ENCODE assay signal across 28 mouse cellular contexts in genomic region chr14:36975019-36975418, GRCm38 (mm10).
"Had no signal": no experiment of that assay in that cellular context is flagged by ENCODE, and none has a peak within 500 bp of the region (broad histone marks: within the 10 kb centered on the region; RNA-seq: fewer than 3 reads in every experiment).

No protein-coding gene starts in this region.

- H3K4me1 ChIP-seq: embryonic facial prominence, embryonic 10.5 days; embryonic facial prominence, embryonic 12.5 days; embryonic facial prominence, embryonic 13.5 days; embryonic facial prominence, embryonic 15.5 days; forebrain, embryonic 10.5 days; forebrain, embryonic 12.5 days; forebrain, embryonic 13.5 days; forebrain, embryonic 15.5 days had no signal

- H3K9me3 ChIP-seq: embryonic facial prominence, embryonic 10.5 days; embryonic facial prominence, embryonic 12.5 days; embryonic facial prominence, embryonic 13.5 days; embryonic facial prominence, embryonic 15.5 days; forebrain, embryonic 10.5 days; forebrain, embryonic 12.5 days; forebrain, embryonic 13.5 days; forebrain, embryonic 15.5 days had no signal

- H3K9ac ChIP-seq: embryonic facial prominence, embryonic 12.5 days; embryonic facial prominence, embryonic 13.5 days; embryonic facial prominence, embryonic 15.5 days; forebrain, embryonic 12.5 days; forebrain, embryonic 13.5 days; forebrain, embryonic 15.5 days; forebrain, postnatal 0 days had no signal

- ATAC-seq: forebrain, embryonic 13.5 days; forebrain, embryonic 14.5 days; forebrain, embryonic 15.5 days; forebrain, embryonic 16.5 days; forebrain, postnatal 0 days had no signal

- DNase-seq: cerebellum, adult 2 months; cerebellum, adult 8-10 months; cerebellum, adult 9-10 months; cerebellum, adult 9-11 months; cerebellum, postnatal 10 days; cerebellum, postnatal 14 days; cerebellum, postnatal 25 days; cerebellum, postnatal 36 days; embryo, embryonic 11 days; forebrain, postnatal 0 days; gastrocnemius, adult 2 months; gastrocnemius, postnatal 10 days; gastrocnemius, postnatal 14 days; gastrocnemius, postnatal 25 days; gastrocnemius, postnatal 36 days; heart, adult 11 months; heart, adult 18-20 months had no signal

- H3K27me3 ChIP-seq: embryonic facial prominence, embryonic 12.5 days; embryonic facial prominence, embryonic 13.5 days; embryonic facial prominence, embryonic 15.5 days; forebrain, embryonic 12.5 days; forebrain, embryonic 13.5 days; forebrain, embryonic 15.5 days had no signal

- H3K4me3 ChIP-seq: embryonic facial prominence, embryonic 10.5 days; embryonic facial prominence, embryonic 12.5 days; embryonic facial prominence, embryonic 13.5 days; embryonic facial prominence, embryonic 15.5 days; erythroblast, embryonic 14.5 days; forebrain, embryonic 10.5 days; forebrain, embryonic 12.5 days; forebrain, embryonic 13.5 days; forebrain, embryonic 15.5 days; gastrocnemius, adult 2 months had no signal

- H3K27ac ChIP-seq: embryonic facial prominence, embryonic 10.5 days; embryonic facial prominence, embryonic 12.5 days; embryonic facial prominence, embryonic 13.5 days; embryonic facial prominence, embryonic 15.5 days; forebrain, embryonic 10.5 days; forebrain, embryonic 12.5 days; forebrain, embryonic 13.5 days; forebrain, embryonic 15.5 days; gastrocnemius, adult 2 months had no signal

- H3K4me2 ChIP-seq: embryonic facial prominence, embryonic 12.5 days; embryonic facial prominence, embryonic 13.5 days; embryonic facial prominence, embryonic 15.5 days; forebrain, embryonic 12.5 days; forebrain, embryonic 13.5 days; forebrain, embryonic 15.5 days had no signal

- H3K36me3 ChIP-seq: embryonic facial prominence, embryonic 10.5 days; embryonic facial prominence, embryonic 12.5 days; embryonic facial prominence, embryonic 13.5 days; embryonic facial prominence, embryonic 15.5 days; forebrain, embryonic 10.5 days; forebrain, embryonic 12.5 days; forebrain, embryonic 15.5 days had no signal
